Mouse (Mus musculus): ENCODE data around the gene Armc7. TPM values are rescaled to one million over a fixed set of nuclear protein-coding genes. Genes with fewer than 3 reads are reported as not detected.

Gene Armc7
- polyA plus RNA-seq, 1 experiment from 2014 or later = 9.0 TPM

DNA sequence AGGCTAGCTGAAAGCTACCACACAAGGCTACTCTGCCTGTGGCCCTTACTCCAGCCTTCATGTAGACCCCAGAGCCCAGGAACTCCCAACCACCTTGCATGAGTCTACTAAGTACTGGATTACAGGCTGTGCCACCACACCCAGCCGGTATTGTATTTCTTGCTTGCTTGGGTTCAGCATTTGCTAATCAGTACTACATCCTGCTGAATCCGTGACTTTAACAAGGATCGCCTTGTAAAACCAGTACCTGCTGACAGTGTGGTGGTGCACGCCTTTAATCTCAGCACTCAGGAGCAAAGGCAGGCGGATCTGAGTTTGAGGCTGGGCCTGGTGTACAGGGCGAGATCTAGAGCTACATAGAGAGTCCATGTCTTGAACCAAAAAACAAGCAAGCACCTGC lies 27.2 kb downstream of the Armc7 start:
- H3K4me3 ChIP-seq (ENCODE audit: low read length) = no peak overlapping the region
- ATAC-seq (ENCODE audit: low FRiP score, low TSS enrichment) = no peak
- H3K27me3 ChIP-seq (ENCODE audit: insufficient read depth, low read length) = no peaks in the 10 kb centered on the region
- 94% methylated on average over 6 of the region's 6 CpGs for WGBS
- no peaks in the 10 kb centered on the region for H3K9me3 ChIP-seq (ENCODE audit: low read length)
- H3K4me2 ChIP-seq (replicated peaks; ENCODE audit: low read depth, low read length) = no peak overlapping the region
- H3K4me1 ChIP-seq (ENCODE audit: insufficient read depth, low read length) = no peaks in the 10 kb centered on the region
- no peak overlapping the region for H3K27ac ChIP-seq (ENCODE audit: low read length)
- H3K9ac ChIP-seq (replicated peaks; ENCODE audit: low read length) = no peak overlapping the region
- H3K36me3 ChIP-seq (ENCODE audit: insufficient read depth, low read length) = peaks cover 45% of the 10 kb centered on the region

DNA sequence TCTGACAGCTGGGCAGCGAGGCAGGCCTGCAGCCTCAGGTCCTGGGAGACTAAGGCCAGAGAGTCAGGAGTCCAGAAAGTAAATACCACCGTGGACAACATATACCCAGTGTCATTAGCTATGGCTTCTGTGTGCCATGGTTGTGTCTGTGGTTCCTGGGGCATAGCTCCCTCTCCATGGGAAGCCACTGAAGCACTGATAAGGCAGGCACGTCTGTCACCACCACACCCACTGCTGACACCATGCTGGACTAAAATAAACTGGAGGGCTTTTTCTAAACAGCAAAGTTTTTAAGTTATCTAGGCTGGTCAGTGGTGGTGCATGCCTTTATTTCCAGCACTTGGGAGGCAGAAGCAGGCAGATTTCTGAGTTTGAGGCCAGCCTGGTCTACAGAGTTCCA lies 31.1 kb downstream of the Armc7 start:
- H3K27ac ChIP-seq (ENCODE audit: low read length) = no peak overlapping the region
- no peak for ATAC-seq (ENCODE audit: low FRiP score, low TSS enrichment)
- WGBS = 73% methylated on average over 3 of the region's 3 CpGs

DNA sequence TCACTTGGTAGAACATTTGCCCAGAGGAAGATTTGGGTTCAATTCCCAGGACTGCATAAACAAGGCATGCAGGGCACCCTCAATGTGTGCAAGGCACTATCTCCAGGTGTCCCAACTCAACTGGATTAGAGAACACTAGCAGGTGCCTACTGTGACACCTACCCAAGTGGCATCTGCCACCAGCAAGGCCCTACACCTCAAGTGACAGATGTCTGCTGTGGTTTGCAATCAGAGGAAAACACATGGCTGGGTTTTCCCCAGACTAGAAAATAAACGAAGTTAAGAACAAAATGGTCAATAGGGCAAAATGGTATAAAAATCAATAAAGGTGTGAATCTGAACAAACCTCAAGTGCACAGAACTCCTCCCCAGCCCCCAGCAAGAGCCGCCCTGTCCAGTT lies 32.6 kb downstream of the Armc7 start:
- Histone ChIP-seq H3K9ac (replicated peaks; ENCODE audit: low read length) (no peak overlapping the region), H3K4me3 (ENCODE audit: low read length) (no peak overlapping the region), H3K4me2 (replicated peaks; ENCODE audit: low read depth, low read length) (no peak overlapping the region), H3K4me1 (ENCODE audit: insufficient read depth, low read length) (peaks cover 35% of the 10 kb centered on the region), H3K9me3 (ENCODE audit: low read length) (no peaks in the 10 kb centered on the region), H3K36me3 (ENCODE audit: insufficient read depth, low read length) (no peaks in the 10 kb centered on the region; the same call in 1 of the 2 replicates), H3K27ac (ENCODE audit: low read length) (no peak overlapping the region), H3K27me3 (ENCODE audit: insufficient read depth, low read length) (no peaks in the 10 kb centered on the region)
- ATAC-seq (ENCODE audit: low FRiP score, low TSS enrichment) = no peak
- WGBS = 89% methylated on average over 2 of the region's 2 CpGs

More for the DNA sequence above, 31.1 kb downstream of the Armc7 start:
- Histone ChIP-seq H3K4me2 (replicated peaks; ENCODE audit: low read depth, low read length) (no peak overlapping the region), H3K4me1 (ENCODE audit: insufficient read depth, low read length) (peaks cover 24% of the 10 kb centered on the region), H3K9me3 (ENCODE audit: low read length) (no peaks in the 10 kb centered on the region), H3K36me3 (ENCODE audit: insufficient read depth, low read length) (peaks cover 11% of the 10 kb centered on the region), H3K27me3 (ENCODE audit: insufficient read depth, low read length) (no peaks in the 10 kb centered on the region), H3K4me3 (ENCODE audit: low read length) (no peak overlapping the region), H3K9ac (replicated peaks; ENCODE audit: low read length) (no peak overlapping the region)

DNA sequence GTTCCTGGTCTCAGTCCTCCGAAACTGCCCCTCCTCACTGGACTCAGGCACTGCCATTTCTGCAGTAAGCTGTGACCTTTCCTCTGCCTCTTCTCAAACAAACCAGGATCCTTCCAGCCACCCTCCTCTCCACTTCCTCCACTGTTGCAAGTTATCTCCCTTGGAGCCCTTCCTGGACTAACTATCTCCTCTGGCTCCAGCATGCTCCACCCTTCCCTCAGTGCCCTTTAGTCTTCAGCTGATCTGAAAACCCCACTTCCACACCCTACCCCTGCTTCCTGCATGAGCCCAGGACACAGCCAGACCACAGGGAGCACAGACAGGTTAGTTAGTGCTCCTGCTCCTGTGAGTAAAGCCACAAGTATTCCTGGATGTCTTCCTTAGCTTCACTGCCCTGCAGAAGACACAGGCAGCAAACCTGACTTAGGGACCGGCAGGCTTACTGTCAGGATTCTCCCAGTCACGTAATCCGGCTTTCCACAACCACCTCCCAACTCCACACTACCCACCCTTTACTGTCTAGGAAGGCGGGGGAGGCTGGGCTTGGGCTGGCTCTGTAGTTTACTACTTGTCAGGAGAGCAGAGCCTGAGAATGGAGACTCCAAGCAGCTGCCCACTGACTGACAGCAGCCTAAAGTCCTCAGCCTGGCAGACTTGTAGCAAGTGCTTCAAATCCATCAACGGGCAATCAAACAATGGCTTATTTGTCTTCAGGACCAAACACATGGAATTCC lies 34.5 kb downstream of the Armc7 start:
- no peak for ATAC-seq (ENCODE audit: low FRiP score, low TSS enrichment)
- no peaks in the 10 kb centered on the region for H3K27me3 ChIP-seq (ENCODE audit: insufficient read depth, low read length)
- no peaks in the 10 kb centered on the region for H3K9me3 ChIP-seq (ENCODE audit: low read length)
- WGBS = 37% methylated on average over 6 of the region's 6 CpGs
- peak overlapping the region; percentile 23; the same call in 1 of the 2 replicates for H3K4me2 ChIP-seq (replicated peaks; ENCODE audit: low read depth, low read length)
- peaks cover 37% of the 10 kb centered on the region for H3K4me1 ChIP-seq (ENCODE audit: insufficient read depth, low read length)
- peak overlapping the region; percentile 98 for H3K9ac ChIP-seq (replicated peaks; ENCODE audit: low read length)
- peak overlapping the region; percentile 69 for H3K27ac ChIP-seq (ENCODE audit: low read length)
- 0 out of 2 replicates have a peak overlapping the region, but pooled peaks have one; percentile 0 for H3K4me3 ChIP-seq (ENCODE audit: low read length)
- no peaks in the 10 kb centered on the region for H3K36me3 ChIP-seq (ENCODE audit: insufficient read depth, low read length)

DNA sequence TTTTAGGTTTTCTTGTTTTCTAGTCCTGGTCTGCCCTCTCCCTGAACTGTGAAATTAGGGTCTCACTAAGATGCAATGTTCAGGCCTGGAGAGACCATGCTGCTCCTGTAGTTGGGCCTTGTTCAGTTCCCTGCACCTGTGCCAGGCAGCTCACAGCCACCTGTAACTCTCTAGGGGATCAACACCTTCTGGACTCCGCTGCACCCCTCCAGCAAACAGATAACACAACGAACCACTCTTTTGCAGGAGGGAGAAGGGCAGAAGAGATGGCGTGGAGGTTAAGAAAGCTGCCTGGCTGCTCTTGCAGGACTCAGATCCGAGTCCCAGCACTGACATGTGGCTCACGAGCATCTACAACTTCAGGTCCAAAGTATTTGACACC lies 35.0 kb downstream of the Armc7 start:
- no peaks in the 10 kb centered on the region for H3K27me3 ChIP-seq (ENCODE audit: insufficient read depth, low read length)
- no peaks in the 10 kb centered on the region for H3K9me3 ChIP-seq (ENCODE audit: low read length)
- peak overlapping the region; percentile 98 for H3K9ac ChIP-seq (replicated peaks; ENCODE audit: low read length)
- H3K4me3 ChIP-seq (ENCODE audit: low read length) = 0 out of 2 replicates have a peak overlapping the region, but pooled peaks have one; percentile 0
- no peaks in the 10 kb centered on the region for H3K36me3 ChIP-seq (ENCODE audit: insufficient read depth, low read length)
- 54% methylated on average over 5 of the region's 5 CpGs for WGBS
- H3K27ac ChIP-seq (ENCODE audit: low read length) = peak overlapping the region; percentile 69
- peaks cover 38% of the 10 kb centered on the region for H3K4me1 ChIP-seq (ENCODE audit: insufficient read depth, low read length)
- no peak for ATAC-seq (ENCODE audit: low FRiP score, low TSS enrichment)
- peak overlapping the region; percentile 23; the same call in 1 of the 2 replicates for H3K4me2 ChIP-seq (replicated peaks; ENCODE audit: low read depth, low read length)

DNA sequence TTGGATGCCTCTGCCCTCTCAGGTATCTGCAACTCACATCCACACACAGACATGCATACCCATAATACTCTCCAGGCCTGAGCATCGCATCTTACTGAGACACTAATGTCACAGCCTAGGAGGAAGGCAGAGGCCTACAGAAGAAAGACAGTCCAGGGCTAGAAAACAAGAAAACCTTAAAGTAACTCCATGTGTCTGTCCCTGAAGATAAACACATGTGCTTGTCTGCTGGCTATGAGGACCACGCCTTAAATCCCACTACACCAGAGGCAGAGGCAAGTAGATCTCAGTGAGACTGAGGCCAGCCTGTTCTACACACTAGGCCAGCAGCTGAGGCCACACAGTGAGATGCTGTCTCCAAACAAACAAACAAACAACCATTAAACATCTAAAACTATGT lies 35.7 kb downstream of the Armc7 start:
- Histone ChIP-seq H3K27me3 (ENCODE audit: insufficient read depth, low read length) (no peaks in the 10 kb centered on the region), H3K27ac (ENCODE audit: low read length) (no peak overlapping the region), H3K36me3 (ENCODE audit: insufficient read depth, low read length) (no peaks in the 10 kb centered on the region), H3K9me3 (ENCODE audit: low read length) (no peaks in the 10 kb centered on the region), H3K4me1 (ENCODE audit: insufficient read depth, low read length) (peaks cover 38% of the 10 kb centered on the region), H3K4me2 (replicated peaks; ENCODE audit: low read depth, low read length) (peak overlapping the region; percentile 70), H3K9ac (replicated peaks; ENCODE audit: low read length) (peak overlapping the region; percentile 98; the same call in 1 of the 2 replicates), H3K4me3 (ENCODE audit: low read length) (0 out of 2 replicates have a peak overlapping the region, but pooled peaks have one; percentile 97)
- no peak for ATAC-seq (ENCODE audit: low FRiP score, low TSS enrichment)
- 58% methylated on average over 2 of the region's 2 CpGs for WGBS

DNA sequence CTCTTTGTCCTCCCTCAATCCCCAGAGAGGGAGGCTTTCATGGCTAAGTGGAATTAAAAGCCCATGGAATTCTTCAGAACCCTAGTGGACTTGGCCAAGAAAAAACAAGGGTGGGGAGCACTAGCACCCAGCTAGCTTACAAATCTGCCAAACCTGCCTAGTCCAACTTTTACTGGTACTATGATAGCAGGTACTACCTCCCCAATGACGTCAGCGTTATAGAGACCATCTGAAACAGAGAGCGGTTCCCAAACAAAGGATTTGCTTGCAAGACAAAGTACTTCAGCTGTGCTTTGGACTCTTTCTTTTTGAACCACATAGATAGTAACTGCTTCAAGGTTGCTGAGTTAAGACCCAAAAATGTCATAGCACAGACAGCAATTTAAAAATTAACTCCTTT lies 36.5 kb downstream of the Armc7 start:
- Histone ChIP-seq H3K4me3 (ENCODE audit: low read length) (peak overlapping the region; percentile 97), H3K27me3 (ENCODE audit: insufficient read depth, low read length) (no peaks in the 10 kb centered on the region), H3K4me2 (replicated peaks; ENCODE audit: low read depth, low read length) (peak overlapping the region; percentile 70), H3K9me3 (ENCODE audit: low read length) (no peaks in the 10 kb centered on the region), H3K9ac (replicated peaks; ENCODE audit: low read length) (peak overlapping the region; percentile 98), H3K4me1 (ENCODE audit: insufficient read depth, low read length) (peaks cover 38% of the 10 kb centered on the region), H3K27ac (ENCODE audit: low read length) (no peak overlapping the region), H3K36me3 (ENCODE audit: insufficient read depth, low read length) (no peaks in the 10 kb centered on the region)
- 43% methylated on average over 3 of the region's 3 CpGs for WGBS
- no peak for ATAC-seq (ENCODE audit: low FRiP score, low TSS enrichment)

DNA sequence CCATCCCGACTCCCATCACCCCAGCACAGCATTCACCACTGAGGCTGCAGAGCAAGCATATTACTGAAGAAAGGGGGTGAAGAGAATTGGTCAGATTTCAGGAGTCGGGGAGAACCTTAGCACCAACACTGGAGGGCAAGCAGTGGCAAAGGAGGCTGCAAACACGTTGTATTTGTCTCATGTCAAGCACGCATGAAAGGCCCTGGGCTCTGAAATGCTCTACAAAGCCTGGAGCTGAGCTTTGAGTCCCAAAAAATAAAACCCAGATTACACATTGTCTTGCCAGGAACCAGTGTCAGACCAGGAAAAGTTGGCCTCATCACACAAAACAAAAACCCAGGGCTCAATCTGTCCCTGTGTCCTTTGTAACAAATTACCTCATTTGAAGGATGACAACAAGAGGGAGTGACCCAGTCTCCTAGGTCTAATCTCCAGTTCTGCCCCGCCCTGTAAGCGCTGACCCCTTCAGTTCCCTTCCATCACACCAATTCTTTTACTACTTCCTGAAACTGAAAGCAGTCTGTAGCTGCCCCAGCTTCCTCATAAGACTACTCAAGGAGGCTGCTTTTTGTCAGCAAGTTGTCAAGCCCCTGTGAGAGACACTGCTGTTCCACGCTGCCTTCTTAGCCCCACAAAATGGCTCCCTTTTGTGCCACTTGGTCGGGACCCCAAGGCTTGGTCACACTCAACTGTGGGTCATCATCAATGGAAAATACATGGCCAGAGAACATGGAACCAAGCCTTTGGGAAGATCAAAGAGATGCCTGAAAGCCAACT lies 37.1 kb downstream of the Armc7 start:
- Histone ChIP-seq H3K27me3 (ENCODE audit: insufficient read depth, low read length) (no peaks in the 10 kb centered on the region), H3K9ac (replicated peaks; ENCODE audit: low read length) (peak overlapping the region; percentile 98), H3K27ac (ENCODE audit: low read length) (peak overlapping the region; percentile 48), H3K4me1 (ENCODE audit: insufficient read depth, low read length) (peaks cover 38% of the 10 kb centered on the region), H3K9me3 (ENCODE audit: low read length) (no peaks in the 10 kb centered on the region), H3K4me2 (replicated peaks; ENCODE audit: low read depth, low read length) (peak overlapping the region; percentile 70), H3K36me3 (ENCODE audit: insufficient read depth, low read length) (no peaks in the 10 kb centered on the region), H3K4me3 (ENCODE audit: low read length) (peak overlapping the region; percentile 97)
- ATAC-seq (ENCODE audit: low FRiP score, low TSS enrichment) = no peak
- 18% methylated on average over 8 of the region's 8 CpGs for WGBS

DNA sequence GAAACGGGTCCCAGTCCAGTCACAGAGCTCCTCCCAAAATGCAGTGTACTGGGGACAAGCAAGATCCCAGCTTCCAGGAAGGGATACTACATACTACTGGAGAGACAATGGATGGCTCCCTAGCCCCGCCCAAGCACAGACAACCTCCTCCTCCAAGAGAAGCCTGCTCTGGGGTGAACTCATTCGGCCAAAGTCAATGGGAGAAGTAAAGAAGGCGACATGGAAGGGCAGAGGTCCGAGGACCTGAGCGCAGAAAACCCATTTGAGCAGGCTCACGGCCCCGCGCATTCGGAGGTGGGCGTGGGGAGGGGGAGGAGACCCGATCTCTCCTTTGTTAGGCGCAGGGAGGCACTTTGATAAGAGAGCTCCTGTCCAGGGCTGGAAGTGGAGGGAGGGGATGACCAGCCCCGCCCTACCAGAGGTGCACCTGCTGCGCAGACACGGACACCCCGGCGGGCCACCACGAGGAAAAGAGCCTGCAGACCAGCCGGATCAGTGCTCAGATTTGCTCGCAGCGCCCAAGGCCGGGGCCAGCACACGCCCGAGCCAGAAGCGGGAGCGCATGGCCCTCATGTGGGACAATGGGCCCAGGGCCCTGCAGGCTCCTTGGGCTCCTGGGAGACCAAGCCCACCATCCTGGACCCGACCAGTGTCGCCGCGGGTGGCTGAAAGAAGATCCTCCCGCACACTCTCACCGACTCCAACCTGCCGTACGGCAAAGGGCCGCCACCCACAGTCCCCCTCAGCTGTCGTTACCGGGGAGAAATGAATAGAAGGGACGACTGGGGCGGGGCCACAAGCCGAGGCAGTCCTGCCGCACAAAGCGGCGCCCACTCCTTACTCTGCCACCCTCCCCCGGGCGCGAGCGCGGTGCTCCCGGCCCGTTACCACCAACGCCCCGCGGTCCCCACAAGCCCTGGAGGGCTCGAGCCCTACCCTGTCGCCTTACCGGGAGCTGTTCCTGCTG lies 38.1 kb downstream of the Armc7 start:
- Histone ChIP-seq H3K9ac (replicated peaks; ENCODE audit: low read length) (peak overlapping the region; percentile 98), H3K4me1 (ENCODE audit: insufficient read depth, low read length) (peaks cover 38% of the 10 kb centered on the region), H3K4me3 (ENCODE audit: low read length) (peak overlapping the region; percentile 97), H3K36me3 (ENCODE audit: insufficient read depth, low read length) (no peaks in the 10 kb centered on the region), H3K27me3 (ENCODE audit: insufficient read depth, low read length) (no peaks in the 10 kb centered on the region), H3K9me3 (ENCODE audit: low read length) (no peaks in the 10 kb centered on the region), H3K27ac (ENCODE audit: low read length) (peak overlapping the region; percentile 85), H3K4me2 (replicated peaks; ENCODE audit: low read depth, low read length) (peak overlapping the region; percentile 70)
- 0% methylated on average over 57 of the region's 57 CpGs for WGBS
- peak; percentile 69 for ATAC-seq (ENCODE audit: low FRiP score, low TSS enrichment)
